Comparison of ENCODE assay signal across 19 mouse cellular contexts in genomic region chr10:117475086-117475945, GRCm38 (mm10).
DNase-seq lines count a peak whose midpoint lies in the region; ATAC-seq and TF ChIP-seq lines count a peak whose summit lies in the region.
"Had no signal": no experiment of that assay in that cellular context is flagged by ENCODE, and none has a peak within 500 bp of the region (broad histone marks: within the 10 kb centered on the region; RNA-seq: fewer than 3 reads in every experiment).

No protein-coding gene starts in this region.

- TF ChIP-seq CTCF in forebrain, postnatal 0 days (IDR thresholded peaks at IDR 0.05; ENCODE audit: low read depth), result no peak
- no peak for TF ChIP-seq CTCF in midbrain, postnatal 0 days (IDR thresholded peaks at IDR 0.05)
- no peak for TF ChIP-seq CTCF in brain, embryonic 14.5 days (IDR thresholded peaks at IDR 0.05; ENCODE audit: borderline replicate concordance, extremely low read depth, insufficient read depth, insufficient read length)

- no peak overlapping the region for H3K27ac ChIP-seq in forebrain, postnatal 0 days (ENCODE audit: low read depth, low read length)
- H3K27ac ChIP-seq in forebrain, embryonic 13.5 days, result no peak overlapping the region
- no peak overlapping the region for H3K27ac ChIP-seq in midbrain, postnatal 0 days (ENCODE audit: low read depth, low read length)
- no peak overlapping the region for H3K27ac ChIP-seq in midbrain, embryonic 15.5 days
- H3K27ac ChIP-seq: embryonic facial prominence, embryonic 10.5 days; embryonic facial prominence, embryonic 12.5 days had no signal

- no peaks in the 10 kb centered on the region for H3K27me3 ChIP-seq in forebrain, postnatal 0 days (ENCODE audit: insufficient read depth, low read length)
- H3K27me3 ChIP-seq in forebrain, embryonic 13.5 days, result 0 out of 2 replicates have a peak, but pooled peaks cover 2% of the 10 kb centered on the region
- no peaks in the 10 kb centered on the region for H3K27me3 ChIP-seq in midbrain, postnatal 0 days (ENCODE audit: insufficient read depth, low read length)
- H3K27me3 ChIP-seq in midbrain, embryonic 15.5 days (replicated peaks), result no peaks in the 10 kb centered on the region; the same call in 1 of the 2 replicates
- H3K27me3 ChIP-seq: embryonic facial prominence, embryonic 12.5 days had no signal

- no peaks in the 10 kb centered on the region for H3K36me3 ChIP-seq in forebrain, postnatal 0 days (ENCODE audit: insufficient read depth)
- H3K36me3 ChIP-seq in forebrain, embryonic 13.5 days (ENCODE audit: poor library complexity, severe bottlenecking), result no peaks in the 10 kb centered on the region
- no peaks in the 10 kb centered on the region for H3K36me3 ChIP-seq in midbrain, postnatal 0 days (ENCODE audit: insufficient read depth, low read length)
- no peaks in the 10 kb centered on the region for H3K36me3 ChIP-seq in midbrain, embryonic 15.5 days (replicated peaks)
- H3K36me3 ChIP-seq: embryonic facial prominence, embryonic 10.5 days; embryonic facial prominence, embryonic 12.5 days had no signal

- DNase-seq in forebrain, postnatal 0 days, result no peak
- DNase-seq in midbrain, postnatal 0 days (ENCODE audit: low spot score), result peak; percentile 8
- DNase-seq in 3T3-L1 (ENCODE audit: low read depth, low spot score), result peak; percentile 93
- peak; percentile 29 for DNase-seq in brain, embryonic 14.5 days (ENCODE audit: low read depth)
- DNase-seq in thymus, postnatal 10 days (ENCODE audit: low spot score in 2 of 2), result no peak
- DNase-seq: adrenal gland, adult 8-10 months; adrenal gland, postnatal 14 days; adrenal gland, postnatal 36 days; cerebellum, adult 11 months; cerebellum, adult 18-20 months; cerebellum, adult 8-10 months; cerebellum, adult 9-11 months; cerebellum, postnatal 25 days had no signal

- no peak for TF ChIP-seq POLR2A in brain, embryonic 14.5 days (IDR thresholded peaks at IDR 0.05; ENCODE audit: borderline replicate concordance, extremely low read depth, insufficient read depth, insufficient read length, poor library complexity, severe bottlenecking)

- WGBS in forebrain, postnatal 0 days, result 68% methylated on average over 13 of the region's 13 CpGs
- WGBS in forebrain, embryonic 13.5 days, result 76% methylated on average over 13 of the region's 13 CpGs
- 78% methylated on average over 13 of the region's 13 CpGs for WGBS in midbrain, postnatal 0 days
- WGBS in midbrain, embryonic 15.5 days, result 78% methylated on average over 13 of the region's 13 CpGs

- H3K4me1 ChIP-seq in forebrain, postnatal 0 days (ENCODE audit: insufficient read depth), result no peaks in the 10 kb centered on the region
- peaks cover 8% of the 10 kb centered on the region for H3K4me1 ChIP-seq in forebrain, embryonic 13.5 days
- 0 out of 2 replicates have a peak, but pooled peaks cover 4% of the 10 kb centered on the region for H3K4me1 ChIP-seq in midbrain, postnatal 0 days (ENCODE audit: insufficient read depth, low read length)
- peaks cover 4% of the 10 kb centered on the region; the same call in 1 of the 2 replicates for H3K4me1 ChIP-seq in midbrain, embryonic 15.5 days

- H3K9me3 ChIP-seq in forebrain, postnatal 0 days (ENCODE audit: low read length), result no peaks in the 10 kb centered on the region
- peaks cover 5% of the 10 kb centered on the region; the same call in 1 of the 2 replicates for H3K9me3 ChIP-seq in forebrain, embryonic 13.5 days (replicated peaks)
- no peaks in the 10 kb centered on the region for H3K9me3 ChIP-seq in midbrain, postnatal 0 days (ENCODE audit: low read length)
- no peaks in the 10 kb centered on the region for H3K9me3 ChIP-seq in midbrain, embryonic 15.5 days

- H3K4me2 ChIP-seq in forebrain, postnatal 0 days (ENCODE audit: low read depth), result no peak overlapping the region
- no peak overlapping the region for H3K4me2 ChIP-seq in forebrain, embryonic 13.5 days
- no peak overlapping the region for H3K4me2 ChIP-seq in midbrain, postnatal 0 days (ENCODE audit: low read depth, low read length, poor library complexity, severe bottlenecking)
- no peak overlapping the region for H3K4me2 ChIP-seq in midbrain, embryonic 15.5 days
- H3K4me2 ChIP-seq: embryonic facial prominence, embryonic 12.5 days had no signal

- 0 out of 2 replicates have a peak, but pooled peaks have one; percentile 18 for ATAC-seq in forebrain, postnatal 0 days
- ATAC-seq in forebrain, embryonic 13.5 days, result no peak
- ATAC-seq in midbrain, postnatal 0 days (ENCODE audit: low FRiP score), result no peak
- no peak for ATAC-seq in midbrain, embryonic 15.5 days (replicated peaks)
- ATAC-seq: forebrain, embryonic 14.5 days; forebrain, embryonic 16.5 days had no signal

- H3K9ac ChIP-seq in forebrain, postnatal 0 days, result no peak overlapping the region
- no peak overlapping the region for H3K9ac ChIP-seq in forebrain, embryonic 13.5 days
- H3K9ac ChIP-seq in midbrain, postnatal 0 days (replicated peaks; ENCODE audit: low read length, poor library complexity, severe bottlenecking), result no peak overlapping the region
- no peak overlapping the region for H3K9ac ChIP-seq in midbrain, embryonic 15.5 days
- H3K9ac ChIP-seq: embryonic facial prominence, embryonic 12.5 days had no signal

- no peak overlapping the region for H3K4me3 ChIP-seq in forebrain, postnatal 0 days (ENCODE audit: low read depth, low read length)
- no peak overlapping the region for H3K4me3 ChIP-seq in forebrain, embryonic 13.5 days
- H3K4me3 ChIP-seq in midbrain, postnatal 0 days (ENCODE audit: low read depth, low read length), result no peak overlapping the region
- no peak overlapping the region for H3K4me3 ChIP-seq in midbrain, embryonic 15.5 days
- H3K4me3 ChIP-seq: embryonic facial prominence, embryonic 10.5 days; embryonic facial prominence, embryonic 12.5 days had no signal

Comparison
In these comparisons a context has a peak if more than half of its experiments do, and no peak if none do; other contexts are left out.
1. DNase-seq: peak in midbrain, postnatal 0 days (single experiment), 3T3-L1 (single experiment) and brain, embryonic 14.5 days (single experiment); none in forebrain, postnatal 0 days (single experiment) and thymus, postnatal 10 days (0 of 2).